8 mouse cellular contexts compared by ENCODE assay signal in the genomic region with DNA sequence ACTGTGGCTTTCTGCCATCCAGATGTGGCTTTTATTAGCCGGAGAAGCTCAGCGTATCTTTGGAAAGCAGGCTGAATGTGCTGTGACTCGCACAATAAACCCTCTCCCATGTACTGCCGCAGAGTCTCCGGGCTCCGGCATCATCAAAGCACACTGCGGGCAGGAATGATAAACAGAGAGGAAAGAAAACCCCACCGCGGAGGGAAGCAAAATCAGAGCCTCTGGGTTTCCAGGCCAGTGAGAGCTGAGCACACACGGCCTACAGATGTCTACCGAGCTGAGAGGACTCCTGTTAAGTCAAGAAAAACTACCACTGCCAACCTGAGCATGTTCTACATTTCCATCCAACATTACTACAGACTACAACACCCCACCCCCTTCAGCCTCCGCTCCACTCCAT. TPM values are rescaled to one million over a fixed set of nuclear protein-coding genes. Genes with fewer than 3 reads are reported as not detected.
DNase-seq lines count a peak whose midpoint lies in the region; ATAC-seq and TF ChIP-seq lines count a peak whose summit lies in the region.

No protein-coding gene starts in this region.

- no peaks in the 10 kb centered on the region for H3K9me3 ChIP-seq in forebrain, postnatal 0 days (ENCODE audit: low read length)
- H3K9me3 ChIP-seq in liver, embryonic 13.5 days (replicated peaks) = no peaks in the 10 kb centered on the region

- H3K36me3 ChIP-seq in forebrain, postnatal 0 days (ENCODE audit: insufficient read depth) = no peaks in the 10 kb centered on the region
- H3K36me3 ChIP-seq in liver, embryonic 13.5 days = peaks cover 13% of the 10 kb centered on the region

- peak in 1 of 2 experiments; percentile 30 for DNase-seq in cerebellum, adult 2 months
- no peak for DNase-seq in cerebellum, postnatal 36 days
- DNase-seq in 3T3-L1 (ENCODE audit: low read depth, low spot score) = peak; percentile 14
- DNase-seq in forebrain, postnatal 0 days = no peak
- DNase-seq in liver, embryonic 13.5 days = no peak
- DNase-seq in spleen, postnatal 4 days (ENCODE audit: low spot score in 2 of 2) = no peak
- no peak for DNase-seq in ovary, adult 18-20 months (ENCODE audit: low spot score)

- no peak for TF ChIP-seq POLR2A in cerebellum, adult 2 months (IDR thresholded peaks at IDR 0.05; ENCODE audit: borderline replicate concordance, insufficient read depth, low read length)

- H3K4me3 ChIP-seq in cerebellum, adult 2 months (replicated peaks; ENCODE audit: insufficient read depth, low read depth, low read length) = peak overlapping the region; percentile 30
- peak overlapping the region; percentile 84 for H3K4me3 ChIP-seq in forebrain, postnatal 0 days (ENCODE audit: low read depth, low read length)
- peak overlapping the region; percentile 74; the same call in 1 of the 2 replicates for H3K4me3 ChIP-seq in liver, embryonic 13.5 days (replicated peaks)

- H3K4me2 ChIP-seq in forebrain, postnatal 0 days (ENCODE audit: low read depth) = peak overlapping the region; percentile 75
- H3K4me2 ChIP-seq in liver, embryonic 13.5 days = peak overlapping the region; percentile 86

- WGBS in cerebellum, adult 2 months = 39% methylated on average over 12 of the region's 12 CpGs
- 36% methylated on average over 12 of the region's 12 CpGs for WGBS in forebrain, postnatal 0 days
- 44% methylated on average over 12 of the region's 12 CpGs for WGBS in liver, embryonic 13.5 days (ENCODE audit: insufficient replicate concordance)

- peaks cover 24% of the 10 kb centered on the region for H3K4me1 ChIP-seq in cerebellum, adult 2 months (ENCODE audit: control insufficient read depth, insufficient read depth, low read length)
- peaks cover 28% of the 10 kb centered on the region for H3K4me1 ChIP-seq in forebrain, postnatal 0 days (ENCODE audit: insufficient read depth)
- H3K4me1 ChIP-seq in liver, embryonic 13.5 days (replicated peaks) = peaks cover 93% of the 10 kb centered on the region

- H3K27ac ChIP-seq in cerebellum, adult 2 months (ENCODE audit: insufficient read depth, low read length) = no peak overlapping the region
- no peak overlapping the region for H3K27ac ChIP-seq in forebrain, postnatal 0 days (ENCODE audit: low read depth, low read length)
- no peak overlapping the region for H3K27ac ChIP-seq in liver, embryonic 13.5 days

- TF ChIP-seq CTCF in cerebellum, adult 2 months (IDR thresholded peaks at IDR 0.05; ENCODE audit: borderline replicate concordance, insufficient read depth, low read depth, low read length) = no peak
- no peak for TF ChIP-seq CTCF in forebrain, postnatal 0 days (IDR thresholded peaks at IDR 0.05; ENCODE audit: low read depth)

- no peak overlapping the region for H3K9ac ChIP-seq in forebrain, postnatal 0 days
- no peak overlapping the region for H3K9ac ChIP-seq in liver, embryonic 13.5 days

- no peak for ATAC-seq in forebrain, postnatal 0 days
- no peak for ATAC-seq in liver, embryonic 13.5 days (ENCODE audit: low read depth)
- ATAC-seq in megakaryocyte progenitor cell, adult 5-6 weeks (replicated peaks; ENCODE audit: poor library complexity) = no peak

- no peaks in the 10 kb centered on the region for H3K27me3 ChIP-seq in cerebellum, adult 2 months (ENCODE audit: control insufficient read depth, insufficient read depth, low read length)
- no peaks in the 10 kb centered on the region for H3K27me3 ChIP-seq in forebrain, postnatal 0 days (ENCODE audit: insufficient read depth, low read length)
- H3K27me3 ChIP-seq in liver, embryonic 13.5 days = peaks cover 13% of the 10 kb centered on the region

RNA-seq across cellular contexts. Expression of a gene that starts 5.0 kb away (rescaled TPM):
- polyA plus RNA-seq in cerebellum, adult 2 months (2012; rRNA removed) = 16.4 and 17.0 TPM in 2 replicates
- 30.7 and 35.5 TPM in 2 replicates for total RNA-seq in forebrain, postnatal 0 days (2014; rRNA removed)
- polyA plus RNA-seq in forebrain, postnatal 0 days (2015; fragmentation: Nextera tagmentation; extraction: Ambion mirVana) = 9.0 and 10.3 TPM in 2 replicates
- 4.7 and 5.5 TPM in 2 replicates for polyA plus RNA-seq in liver, embryonic 13.5 days (2015; fragmentation: Nextera tagmentation; extraction: Ambion mirVana)
- 35.4 and 45.4 TPM in 2 replicates for total RNA-seq in megakaryocyte progenitor cell, adult 5-6 weeks (2015)
- total RNA-seq in megakaryocyte progenitor cell, adult 5-6 weeks (2017) = 40.1 and 42.2 TPM in 2 replicates

RNA-seq across cellular contexts. Expression of a gene that starts 50.1 kb away (rescaled TPM):
- 1.9 and 2.7 TPM in 2 replicates for polyA plus RNA-seq in cerebellum, adult 2 months (2012; rRNA removed)
- 2.0 and 10.5 TPM in 2 replicates for total RNA-seq in forebrain, postnatal 0 days (2014; rRNA removed)
- polyA plus RNA-seq in forebrain, postnatal 0 days (2015; fragmentation: Nextera tagmentation; extraction: Ambion mirVana) = 3.0 and 12.2 TPM in 2 replicates
- 0.22 and 0.24 TPM in 2 replicates for polyA plus RNA-seq in liver, embryonic 13.5 days (2015; fragmentation: Nextera tagmentation; extraction: Ambion mirVana)
- not detected in 2 replicates for total RNA-seq in megakaryocyte progenitor cell, adult 5-6 weeks (2015)
- total RNA-seq in megakaryocyte progenitor cell, adult 5-6 weeks (2017) = not detected in 2 replicates

Comparison
In these comparisons a context has a peak if more than half of its experiments do, and no peak if none do; other contexts are left out.
1. H3K4me3 ChIP-seq: peak in every context shown above with its lines; median percentile 84 in forebrain, postnatal 0 days; 74 in liver, embryonic 13.5 days; 30 in cerebellum, adult 2 months.